Mouse (Mus musculus): ENCODE data around the gene Wdr73.

Gene Wdr73

DNA sequence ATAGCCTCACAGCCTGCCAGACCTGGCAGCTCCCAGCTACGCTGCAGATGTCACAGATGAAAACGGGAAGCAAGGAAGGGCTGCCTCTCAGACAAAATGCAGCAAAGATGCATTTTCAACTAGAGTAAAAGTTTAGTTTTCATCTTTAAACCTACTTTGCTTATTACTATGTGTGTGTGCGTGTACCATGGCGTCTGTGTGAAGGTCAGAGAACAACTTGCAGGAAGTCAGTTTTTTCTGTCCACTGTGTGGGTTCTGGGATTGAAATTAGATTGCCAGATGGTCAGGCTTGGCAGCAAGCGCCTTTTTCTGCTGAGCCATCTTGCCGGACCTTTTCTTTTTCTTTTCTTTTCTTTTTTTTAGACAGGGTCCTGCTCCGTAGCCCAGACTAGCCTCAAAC lies 6.9 kb downstream of the Wdr73 start:
- DNase-seq: no peak

- peak; percentile 43 for DNase-seq
These were observed 7.3 kb downstream of the Wdr73 start for GRCm38 (mm10) chr7:80893753-80894129.

DNA sequence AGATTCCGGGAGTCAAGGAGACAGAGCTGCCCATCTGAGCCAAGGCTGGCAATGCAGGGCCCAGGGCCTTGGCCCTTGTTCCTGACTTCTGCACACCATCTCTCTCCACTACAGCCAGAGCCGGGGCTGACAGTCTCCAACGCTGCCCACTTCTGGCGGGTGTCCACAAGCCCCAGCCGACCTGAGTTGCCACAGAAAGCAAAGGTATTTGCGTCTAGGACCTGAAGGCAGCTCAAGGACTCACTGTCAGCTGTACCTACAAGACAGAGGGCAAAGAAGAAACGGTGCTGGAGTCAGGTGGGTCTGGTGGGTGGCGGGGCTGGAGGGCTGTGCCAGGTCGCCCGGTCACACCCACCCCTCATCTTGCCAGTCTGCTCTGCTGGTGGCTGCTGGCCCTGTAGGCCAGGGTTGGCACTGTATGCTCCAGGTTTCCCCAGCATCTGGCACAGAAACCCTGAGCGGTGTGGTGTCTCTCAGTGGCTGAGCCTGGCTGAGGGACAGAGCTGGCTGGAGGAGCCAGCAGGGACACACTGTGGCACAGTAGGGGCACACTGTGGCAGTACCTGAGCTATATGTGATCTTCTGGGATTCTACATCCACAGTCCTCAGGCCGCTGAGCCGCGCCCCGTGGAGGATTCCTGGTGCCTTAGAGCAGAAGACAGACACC lies 7.8 kb downstream of the Wdr73 start:
- no peak for DNase-seq

- DNase-seq: peak; percentile 16
These were observed 11.2 kb downstream of the Wdr73 start for GRCm38 (mm10) chr7:80889841-80890241.

- peak; percentile 79 for DNase-seq
These were observed 12.0 kb downstream of the Wdr73 start for GRCm38 (mm10) chr7:80889021-80889511.

DNA sequence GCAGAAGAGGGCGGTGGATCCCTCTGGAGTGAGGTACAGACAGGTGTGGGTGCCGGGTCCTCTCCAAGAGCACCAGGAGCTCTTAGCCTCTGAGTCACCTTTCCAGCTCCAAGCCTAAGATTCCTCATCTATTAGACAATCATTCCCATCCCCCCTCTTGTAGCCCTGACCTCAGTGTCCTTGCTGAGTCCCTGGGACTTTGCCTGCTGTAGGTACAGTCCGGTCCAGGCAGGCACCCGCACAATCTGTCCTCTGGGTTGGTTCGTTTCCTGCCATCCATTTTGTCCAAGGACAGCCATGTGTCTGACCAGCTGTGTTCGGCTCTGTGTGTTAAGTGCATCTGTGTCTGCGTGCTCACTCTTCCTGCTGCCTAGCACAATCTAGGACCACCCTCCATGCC lies 12.5 kb downstream of the Wdr73 start:
- no peak for DNase-seq

GRCm38 (mm10) chr7:80885666-80886065 lies 15.4 kb downstream of the Wdr73 start:
- no peak for DNase-seq

DNA sequence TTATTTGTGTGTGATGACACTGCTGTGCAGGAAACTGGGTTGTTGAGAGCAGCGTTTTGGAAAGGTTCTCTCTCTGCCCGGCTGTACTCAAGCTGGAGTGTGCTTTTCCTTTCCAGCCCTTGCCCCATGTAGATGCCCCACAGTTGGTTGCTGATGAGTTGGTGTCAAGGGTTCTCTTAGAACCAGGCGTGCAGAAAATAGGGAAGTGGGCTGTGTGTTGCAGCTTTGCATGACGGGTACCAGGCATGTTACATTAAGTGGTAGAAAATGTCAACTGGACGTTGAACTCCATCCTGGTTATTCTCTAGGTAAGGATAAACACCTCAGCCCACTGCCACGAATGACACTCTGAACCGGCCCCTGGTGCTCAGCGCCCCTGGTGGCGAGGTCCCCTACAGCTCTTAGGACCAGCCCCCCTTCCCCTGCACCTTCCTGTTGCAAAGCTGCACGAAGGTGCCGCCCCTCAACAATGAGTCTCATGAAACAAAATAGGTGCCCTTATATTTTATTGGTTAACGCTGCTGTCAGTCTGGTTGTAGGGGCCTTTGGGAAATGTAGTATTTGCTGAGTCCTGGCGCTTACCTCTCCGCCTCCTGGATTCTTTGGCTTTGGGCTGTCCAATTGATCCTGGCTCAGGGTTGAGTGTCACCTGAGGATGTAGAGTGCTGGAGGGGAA lies 18.1 kb downstream of the Wdr73 start:
- peak; percentile 82 for DNase-seq

GRCm38 (mm10) chr7:80875727-80876126 lies 25.3 kb downstream of the Wdr73 start:
- no peak for DNase-seq

DNA sequence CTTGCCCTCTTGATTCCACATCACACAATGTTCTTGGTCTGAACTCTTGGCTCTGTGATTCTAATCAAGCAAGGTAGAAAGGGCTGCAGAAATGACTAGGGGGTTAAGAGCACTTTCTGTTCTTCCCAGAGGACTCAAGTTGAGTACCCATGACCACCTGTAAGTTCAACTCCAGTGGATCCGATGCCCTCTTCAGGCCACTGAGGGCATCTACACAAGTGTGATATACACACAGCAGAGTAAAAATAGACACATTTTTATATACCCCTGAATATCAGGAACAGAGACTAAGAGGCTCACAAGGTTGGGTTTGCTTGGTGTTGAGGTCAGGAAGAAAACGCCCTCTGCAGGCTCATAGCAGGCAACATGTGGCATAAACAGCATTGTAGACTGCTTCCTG lies 27.4 kb downstream of the Wdr73 start:
- no peak for DNase-seq

DNA sequence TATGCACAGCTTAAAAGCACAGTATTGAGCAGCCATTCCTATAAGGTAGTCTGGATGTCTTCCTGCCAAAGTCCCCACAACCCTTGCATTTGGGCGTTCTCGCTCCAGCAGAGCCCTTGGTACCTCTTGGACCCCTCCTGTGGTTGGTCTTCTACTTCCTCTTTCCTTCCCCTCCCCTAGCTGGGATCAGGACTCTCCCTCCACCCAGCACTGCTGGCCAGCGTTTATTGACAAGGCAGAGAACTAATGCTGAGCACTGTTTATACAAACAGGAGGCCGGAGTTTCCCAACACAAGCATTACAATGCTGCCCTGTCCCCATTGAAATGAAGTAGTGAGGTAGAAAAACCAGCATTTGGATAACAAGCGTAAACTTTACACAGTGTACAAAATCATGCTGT lies 28.0 kb downstream of the Wdr73 start:
- DNase-seq: no peak

DNA sequence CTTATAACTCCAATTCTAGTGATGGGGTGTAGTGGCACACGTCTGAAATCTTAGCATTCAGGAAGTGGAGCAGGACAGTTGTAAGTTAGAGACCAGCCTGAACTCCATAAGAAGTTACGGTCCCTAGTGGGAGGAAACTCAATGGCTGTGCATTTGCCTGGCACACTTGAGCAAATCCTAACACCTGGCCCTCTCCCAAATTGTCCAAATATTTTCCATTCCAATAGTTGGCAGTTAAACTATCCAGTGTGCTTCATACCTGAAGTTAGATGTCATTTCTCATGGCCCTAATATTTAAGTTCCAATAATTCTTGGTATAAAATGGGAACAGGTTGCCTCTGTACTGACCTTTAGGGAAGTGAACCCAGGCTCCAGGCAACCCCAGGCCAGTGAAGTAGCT lies 32.4 kb downstream of the Wdr73 start:
- DNase-seq: no peak

DNA sequence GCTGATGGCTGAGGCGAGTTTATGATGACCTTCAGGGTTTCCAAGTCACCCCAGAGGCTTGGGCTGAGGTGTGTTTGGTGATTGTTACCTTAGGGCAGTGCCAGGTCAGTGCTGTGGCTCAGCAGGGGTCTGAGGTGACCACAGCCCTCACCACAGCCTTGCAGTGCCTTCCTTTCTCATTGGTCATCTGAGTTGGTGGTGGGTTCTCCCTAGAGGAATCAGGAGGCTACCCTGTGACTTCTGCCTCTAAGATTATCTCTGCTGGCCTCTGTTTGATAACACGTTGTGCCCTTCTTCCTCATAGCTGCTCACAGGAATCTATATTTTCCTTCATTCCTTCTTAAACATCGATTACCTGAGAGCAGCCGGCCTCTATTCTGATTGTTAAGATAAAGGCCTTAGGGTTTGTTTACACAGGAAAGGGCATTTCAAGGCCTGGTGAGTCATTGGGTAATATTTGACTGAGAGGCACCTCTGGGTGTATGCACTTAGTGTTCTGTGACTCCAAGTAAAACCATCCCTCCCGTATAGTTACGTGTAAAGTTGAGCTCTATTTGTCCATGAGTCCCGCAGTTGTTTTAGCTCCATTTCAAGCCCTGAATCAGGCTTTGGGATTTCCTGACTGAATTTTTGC lies 34.4 kb downstream of the Wdr73 start:
- no peak for DNase-seq

DNA sequence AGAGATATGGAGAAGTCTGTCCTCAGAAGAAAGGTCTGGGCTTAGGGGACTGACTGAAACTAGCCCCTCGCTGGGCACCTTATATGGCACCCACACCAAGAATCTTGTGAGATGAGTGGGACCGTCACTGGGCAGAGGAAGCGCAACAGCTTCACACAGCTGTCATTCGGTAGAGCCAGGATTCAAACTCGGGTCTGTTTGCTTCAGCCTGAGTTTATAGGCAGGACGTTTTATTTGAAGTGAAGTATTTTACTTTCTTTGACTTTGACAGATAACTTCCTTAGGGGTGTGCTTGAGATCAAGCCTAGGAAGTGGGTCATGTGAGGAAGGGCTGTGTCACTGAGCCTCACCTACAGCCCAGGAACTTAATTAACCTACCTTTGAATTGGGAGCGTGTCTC lies 35.5 kb downstream of the Wdr73 start:
- DNase-seq: no peak

DNA sequence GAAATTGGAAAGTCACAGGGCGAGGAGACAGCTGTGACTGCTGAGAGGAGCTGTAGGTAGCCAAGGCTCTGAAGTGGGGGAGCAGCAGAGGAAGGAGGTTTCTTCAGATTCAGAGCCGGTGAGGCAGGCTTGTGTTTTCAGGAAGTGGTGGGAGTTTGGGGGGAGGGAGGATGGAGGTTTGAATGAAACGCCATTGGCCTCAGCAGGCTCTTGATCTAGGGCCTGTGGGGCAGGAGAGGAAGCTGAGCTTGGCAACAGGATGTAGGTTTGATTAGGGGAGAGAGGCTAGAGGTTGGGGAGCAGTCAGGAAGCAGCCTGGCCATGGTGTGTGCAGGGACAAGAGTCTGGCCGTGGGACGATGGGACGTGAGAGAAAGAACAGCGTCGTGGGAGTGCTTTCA lies 36.2 kb downstream of the Wdr73 start:
- peak; percentile 49 for DNase-seq

DNA sequence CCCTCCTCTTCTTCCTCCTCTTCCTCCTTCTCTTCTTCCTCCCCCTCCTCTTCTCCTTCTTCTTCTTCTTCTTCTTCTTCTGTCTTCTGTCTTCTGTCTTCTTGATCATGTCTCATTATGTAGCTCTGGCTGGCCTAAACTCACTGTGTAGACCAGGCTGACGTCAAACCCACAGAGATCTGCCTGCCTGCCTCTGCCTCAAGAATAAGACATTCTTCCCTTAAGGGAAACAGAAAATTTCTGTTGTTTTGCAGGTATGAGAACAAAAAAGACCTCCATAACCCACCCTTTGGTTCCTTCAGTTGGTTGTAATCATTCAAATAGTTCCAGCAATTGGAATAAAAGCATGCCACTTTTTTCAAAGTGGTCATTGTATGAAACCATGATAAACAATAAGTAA lies 36.9 kb downstream of the Wdr73 start:
- no peak for DNase-seq

DNA sequence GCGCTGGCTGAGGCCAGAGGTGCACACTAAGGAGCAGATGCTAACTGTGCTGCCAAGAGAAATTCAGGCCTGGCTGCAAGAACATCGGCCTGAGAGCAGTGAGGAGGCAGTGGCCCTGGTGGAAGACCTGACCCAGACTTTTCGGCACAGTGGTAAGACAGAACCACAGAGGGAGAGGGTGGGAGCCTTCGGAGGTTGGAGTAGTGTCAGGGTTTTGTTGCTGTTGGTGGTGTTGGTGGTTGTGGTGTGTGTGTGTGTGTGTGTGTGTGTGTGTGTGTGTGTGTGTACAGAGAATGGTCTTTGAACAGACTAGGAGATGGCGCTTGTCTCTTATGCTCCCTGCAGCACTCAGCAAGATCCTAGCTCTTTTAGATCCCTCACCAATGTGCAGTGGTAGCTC lies 37.5 kb downstream of the Wdr73 start:
- no peak for DNase-seq

DNA sequence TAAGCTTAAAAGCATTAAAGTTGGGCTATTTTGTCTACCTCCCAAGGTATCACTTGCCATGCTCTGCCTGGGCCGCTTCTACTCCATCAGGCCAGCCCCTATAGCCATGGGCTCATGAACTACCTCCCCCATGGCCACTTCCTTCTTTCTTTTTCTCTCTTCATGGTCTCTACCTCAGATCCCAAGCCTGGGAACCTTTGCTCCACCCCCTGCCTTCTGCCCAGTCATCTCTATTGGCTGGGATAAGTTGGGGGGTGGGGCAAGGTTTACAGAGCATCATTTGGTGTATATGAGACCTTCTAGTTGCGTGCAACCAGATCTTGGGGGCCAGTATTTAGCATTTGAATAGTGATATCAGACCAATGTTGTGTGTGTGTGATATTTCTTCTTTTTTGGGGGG lies 38.6 kb downstream of the Wdr73 start:
- DNase-seq: no peak

GRCm38 (mm10) chr7:80860729-80861274 lies 40.3 kb downstream of the Wdr73 start, which contains the start of gene Zscan2:
Zscan2 (plus strand) TSS chr7:80860920.
- DNase-seq: peak; percentile 95

GRCm38 (mm10) chr7:80860227-80860626 lies 40.8 kb downstream of the Wdr73 start:
- DNase-seq: peak; percentile 81

GRCm38 (mm10) chr7:80857181-80857580 lies 43.9 kb downstream of the Wdr73 start:
- peak; percentile 88 for DNase-seq

- no peak for DNase-seq
These were observed 45.8 kb downstream of the Wdr73 start for GRCm38 (mm10) chr7:80855316-80855715.

GRCm38 (mm10) chr7:80853218-80853617 lies 47.9 kb downstream of the Wdr73 start:
- no peak for DNase-seq

GRCm38 (mm10) chr7:80850520-80850919 lies 50.5 kb downstream of the Wdr73 start:
- DNase-seq: no peak

Data from lung, postnatal 10 days (tissue).